Mouse (Mus musculus) forelimb bud, embryonic 11.5 days (tissue): ENCODE data around the gene Gfi1.

Source experiments
- DNase-seq: peaks from one replicate; pipeline ENCODE4 v3.0.0-alpha.2; 2012; ENCODE audit warnings: low read depth, low spot score

Gene Gfi1

GRCm38 (mm10) chr5:107725435-107726261 lies at the start of gene Gfi1:
Gene Gfi1 (minus strand): TSS chr5:107726036.
- no peak for DNase-seq

GRCm38 (mm10) chr5:107772049-107772448 lies 46.2 kb upstream of the Gfi1 start:
- DNase-seq: no peak

GRCm38 (mm10) chr5:107768224-107768623 lies 42.4 kb upstream of the Gfi1 start:
- DNase-seq: no peak

- no peak for DNase-seq
Observed at GRCm38 (mm10) chr5:107765946-107766345, 40.1 kb upstream of the Gfi1 start.

- DNase-seq: no peak
Observed at GRCm38 (mm10) chr5:107764486-107764885, 38.6 kb upstream of the Gfi1 start.

- no peak for DNase-seq
Observed at GRCm38 (mm10) chr5:107763674-107764073, 37.8 kb upstream of the Gfi1 start.

- DNase-seq: no peak
Observed at GRCm38 (mm10) chr5:107759121-107759520, 33.3 kb upstream of the Gfi1 start.

- DNase-seq: no peak
Observed at GRCm38 (mm10) chr5:107756072-107756471, 30.2 kb upstream of the Gfi1 start.

- no peak for DNase-seq
Observed at GRCm38 (mm10) chr5:107754740-107755139, 28.9 kb upstream of the Gfi1 start.

GRCm38 (mm10) chr5:107753656-107754055 lies 27.8 kb upstream of the Gfi1 start:
- DNase-seq: no peak

- no peak for DNase-seq
Observed at GRCm38 (mm10) chr5:107749229-107749916, 23.5 kb upstream of the Gfi1 start.

- DNase-seq: no peak
Observed at GRCm38 (mm10) chr5:107739023-107739422, 13.2 kb upstream of the Gfi1 start.

GRCm38 (mm10) chr5:107738296-107738695 lies 12.5 kb upstream of the Gfi1 start:
- DNase-seq: no peak

GRCm38 (mm10) chr5:107736171-107736570 lies 10.3 kb upstream of the Gfi1 start:
- DNase-seq: no peak

- DNase-seq: no peak
Observed at GRCm38 (mm10) chr5:107731844-107732243, 6.0 kb upstream of the Gfi1 start.

- no peak for DNase-seq
Observed at GRCm38 (mm10) chr5:107731408-107731807, 5.6 kb upstream of the Gfi1 start.

GRCm38 (mm10) chr5:107727007-107727402 lies 1.2 kb upstream of the Gfi1 start:
- DNase-seq: no peak

- no peak for DNase-seq
Observed at GRCm38 (mm10) chr5:107726281-107727006, 608 bp upstream of the Gfi1 start.

- no peak for DNase-seq
Observed at GRCm38 (mm10) chr5:107724661-107725434, 988 bp downstream of the Gfi1 start.

- no peak for DNase-seq
Observed at GRCm38 (mm10) chr5:107723541-107724511, 2.0 kb downstream of the Gfi1 start.
